Mouse (Mus musculus) cortical plate, adult 2 months (tissue): ENCODE measurements at regions not wholly inside any gene's neighbourhood (a gene's known extent, or its start where the extent isn't known, plus 50 kb on each side); places are given as distances from the start of the nearest gene placed in this dataset.

Experiments used
- CTCF ChIP-seq: fragments of 200-500 bp; IDR thresholded peaks from 2 replicates; pipeline ENCODE4 v1.5.1; 2011; ENCODE audit warnings: mild to moderate bottlenecking, control low read depth, low read length; ENCODE audit not compliant: insufficient read depth; ENCODE audit errors: extremely low read depth
- POLR2A ChIP-seq: fragments of 200-500 bp; IDR thresholded peaks from 2 replicates; pipeline ENCODE4 v1.6.1; 2011; ENCODE audit warnings: mild to moderate bottlenecking, low read length, control low read depth; ENCODE audit not compliant: insufficient read depth; ENCODE audit errors: extremely low read depth

GRCm38 (mm10) chr8:113176591-113176990 lies 458.8 kb upstream of the Mon1b start:
- TF ChIP-seq CTCF (no peak), POLR2A (no peak)
